Mouse (Mus musculus): ENCODE measurements around the gene Ptdss2.

DNA sequence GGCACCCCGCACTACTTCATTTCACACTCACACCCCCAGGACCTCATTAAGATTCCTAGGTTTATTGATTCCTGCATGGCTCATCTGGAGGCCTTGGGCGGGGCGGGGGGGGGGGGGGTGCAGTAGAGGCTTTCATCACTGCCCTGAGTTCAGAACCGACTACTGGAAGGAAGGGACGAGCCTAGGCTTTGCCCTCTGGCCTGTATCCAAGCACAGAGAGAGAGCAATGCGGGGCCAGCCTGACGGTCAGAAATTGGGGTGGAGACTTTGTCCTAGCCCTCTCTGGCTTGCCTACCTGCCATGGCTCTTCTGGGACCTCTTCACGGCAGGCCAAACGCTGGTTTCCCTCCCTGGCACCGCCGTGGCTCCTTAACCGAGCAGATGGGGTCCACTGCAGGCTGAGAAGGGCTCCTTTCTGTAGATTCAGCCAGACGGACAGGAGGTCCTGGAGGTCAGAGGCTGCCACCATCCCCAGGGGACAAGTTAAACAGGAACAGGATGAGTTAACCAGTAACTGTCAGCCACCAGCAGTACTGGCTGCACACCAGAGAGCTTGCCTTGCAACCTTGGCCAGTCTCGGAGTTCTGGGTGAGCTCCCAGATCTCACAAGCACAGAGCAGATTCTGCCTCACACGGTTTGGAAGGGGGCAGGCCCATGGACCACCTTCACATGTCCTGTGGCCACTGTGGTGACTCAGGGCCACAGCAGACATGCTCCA lies 27.5 kb upstream of the Ptdss2 start:
- TF ChIP-seq CTCF (IDR thresholded peaks at IDR 0.05 in 2 of 3, conservative IDR thresholded peaks at IDR 0.05 in 1 of 3; ENCODE audit: control insufficient read depth in 1 of 3, insufficient read depth in 1 of 3, low read depth in 2 of 3, low read length in 3 of 3, poor library complexity in 1 of 3, severe bottlenecking in 1 of 3) = no peak
- no peak for TF ChIP-seq TCF12 (IDR thresholded peaks at IDR 0.05; ENCODE audit: low read depth, low read length)
- TF ChIP-seq ZNF384 (IDR thresholded peaks at IDR 0.05; ENCODE audit: low read depth, low read length) = no peak
- TF ChIP-seq GATA1 (IDR thresholded peaks at IDR 0.05; ENCODE audit: low read depth, low read length) = no peak
- no peak for TF ChIP-seq E2F4 (IDR thresholded peaks at IDR 0.05; ENCODE audit: borderline replicate concordance, low read depth, low read length)
- no peak for TF ChIP-seq MAX (IDR thresholded peaks at IDR 0.05; ENCODE audit: low read length)
- TF ChIP-seq ELF1 (IDR thresholded peaks at IDR 0.05; ENCODE audit: low read depth, low read length) = no peak
- TF ChIP-seq USF2 (IDR thresholded peaks at IDR 0.05; ENCODE audit: borderline replicate concordance in 1 of 2, insufficient read depth in 1 of 2, low read depth in 1 of 2, low read length in 2 of 2) = no peak
- no peak for TF ChIP-seq ZC3H11A (IDR thresholded peaks at IDR 0.05; ENCODE audit: low read depth, low read length)
- no peak for TF ChIP-seq POLR2A (IDR thresholded peaks at IDR 0.05; ENCODE audit: control insufficient read depth in 1 of 2, insufficient read depth in 1 of 2, low read depth in 1 of 2, low read length in 2 of 2, poor library complexity in 1 of 2)
- no peak for TF ChIP-seq MAZ (IDR thresholded peaks at IDR 0.05; ENCODE audit: low read depth, low read length)
- no peak for TF ChIP-seq ZKSCAN1 (IDR thresholded peaks at IDR 0.05; ENCODE audit: low read depth, low read length)

Data from MEL (cell line).